Mouse (Mus musculus) limb, embryonic 15.5 days (tissue): ENCODE data around the gene Zwilch. TPM values are rescaled to one million over a fixed set of nuclear protein-coding genes. Genes with fewer than 3 reads are reported as not detected.

Experiments used
- ATAC-seq: fragments of 200-750 bp; cut with Nextera tagmentation; 2 replicates; pipeline ENCODE4 v1.8.0; 2017; ENCODE audit warnings: low read depth, moderate TSS enrichment; ENCODE audit not compliant: insufficient number of reproducible peaks, low FRiP score, low TSS enrichment
- H3K27ac ChIP-seq: fragments of 300-500 bp; sonication (generic); 2 replicates; pipeline ENCODE4 v1.5.1; 2015; ENCODE audit warnings: moderate library complexity, mild to moderate bottlenecking, inconsistent platforms
- H3K27me3 ChIP-seq: fragments of 300-500 bp; sonication (generic); 2 replicates; pipeline ENCODE4 v1.6.1; 2015; ENCODE audit warnings: inconsistent platforms
- H3K36me3 ChIP-seq: fragments of 300-500 bp; sonication (generic); 2 replicates; pipeline ENCODE4 v1.6.1; 2015; ENCODE audit warnings: inconsistent platforms
- H3K4me1 ChIP-seq: fragments of 300-500 bp; sonication (generic); 2 replicates; pipeline ENCODE4 v1.6.1; 2015; ENCODE audit warnings: inconsistent platforms
- H3K4me2 ChIP-seq: fragments of 300-500 bp; sonication (generic); 2 replicates; pipeline ENCODE4 v1.6.1; 2015; ENCODE audit warnings: mild to moderate bottlenecking, inconsistent platforms
- H3K4me3 ChIP-seq: fragments of 300-500 bp; sonication (generic); 2 replicates; pipeline ENCODE4 v1.5.1; 2015; ENCODE audit warnings: mild to moderate bottlenecking, inconsistent platforms
- H3K9ac ChIP-seq: fragments of 300-500 bp; sonication (generic); 2 replicates; pipeline ENCODE4 v1.6.1; 2015; ENCODE audit warnings: inconsistent platforms
- H3K9me3 ChIP-seq: fragments of 300-500 bp; sonication (generic); 2 replicates; pipeline ENCODE4 v1.6.1; 2016; ENCODE audit warnings: inconsistent platforms
- WGBS: fragments of 180-500 bp; shearing (Covaris S2); methylation state at CpG from one replicate; pipeline ENCODE4 v1.1.7; 2015; 5-methylcytosine and 5-hydroxymethylcytosine counted together
- polyA plus RNA-seq: library from polyadenylated mRNA; unstranded; fragments of >200 nt; fragmentation: Nextera tagmentation; extraction: Ambion mirVana; gene quantifications from 2 replicates; pipeline ENCODE4 v1.2.1, GENCODE M21; 2015

The Zwilch gene
- polyA plus RNA-seq: 17.1 and 17.3 TPM in 2 replicates

DNA sequence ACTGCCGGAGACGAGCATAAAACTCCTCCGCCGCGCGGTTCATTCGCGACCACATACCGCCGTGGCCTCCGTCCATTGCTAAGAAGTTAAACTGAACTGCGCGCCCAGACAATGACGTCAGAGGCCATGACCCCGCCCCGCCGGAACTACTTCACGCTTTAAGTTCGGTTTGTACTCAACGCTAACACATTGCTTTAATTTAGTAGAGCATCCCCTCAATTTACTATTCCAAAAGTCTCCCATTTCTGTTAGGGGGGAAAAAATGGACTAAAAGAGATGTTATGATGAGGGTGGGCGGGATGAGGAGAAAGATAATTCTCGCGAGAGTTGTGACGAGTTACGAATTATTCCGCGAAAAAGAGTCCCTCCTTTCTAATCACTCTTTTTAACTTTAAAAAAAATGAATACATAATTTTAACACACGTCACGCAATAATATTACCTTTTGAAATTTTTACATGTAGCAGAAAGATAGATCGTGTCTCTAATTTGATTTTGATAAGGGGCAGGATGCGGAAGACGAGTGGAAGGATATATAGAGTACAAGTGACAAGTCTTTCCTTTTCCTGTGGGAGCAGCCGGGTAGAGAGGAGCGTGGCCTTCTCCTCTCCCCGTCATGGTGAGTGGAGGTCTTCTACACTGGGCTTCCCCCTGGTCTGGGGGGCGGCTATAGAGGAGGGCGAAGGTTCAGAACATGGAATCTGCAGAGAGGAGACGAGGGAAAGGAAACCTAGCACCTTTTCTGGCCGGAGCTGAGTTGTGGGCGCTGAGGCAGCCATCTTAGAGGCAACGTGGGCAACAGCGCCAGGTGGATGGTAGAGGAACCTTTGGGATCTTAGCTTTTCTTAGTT lies at the start of gene Zwilch, which contains the start of gene Rpl4:
Gene Zwilch (minus strand): TSS at position 289 of the 850 bp plus-strand sequence.
Gene Rpl4 (plus strand): TSS at position 560 of the 850 bp plus-strand sequence.
- H3K9me3 ChIP-seq: no peaks in the 10 kb centered on the region
- no peaks in the 10 kb centered on the region for H3K27me3 ChIP-seq
- peaks cover 38% of the 10 kb centered on the region for H3K36me3 ChIP-seq
- peak within 1 kb of the TSS; percentile 84 for H3K9ac ChIP-seq
- H3K27ac ChIP-seq: peak within 1 kb of the TSS; percentile 98
- H3K4me3 ChIP-seq: peak within 1 kb of the TSS; percentile 93
- under 1% methylated on average over 42 of the region's 42 CpGs for WGBS
- peak within 1 kb of the TSS; percentile 79 for H3K4me2 ChIP-seq
- H3K4me1 ChIP-seq: peaks cover 25% of the 10 kb centered on the region
- peak; percentile 84 for ATAC-seq

DNA sequence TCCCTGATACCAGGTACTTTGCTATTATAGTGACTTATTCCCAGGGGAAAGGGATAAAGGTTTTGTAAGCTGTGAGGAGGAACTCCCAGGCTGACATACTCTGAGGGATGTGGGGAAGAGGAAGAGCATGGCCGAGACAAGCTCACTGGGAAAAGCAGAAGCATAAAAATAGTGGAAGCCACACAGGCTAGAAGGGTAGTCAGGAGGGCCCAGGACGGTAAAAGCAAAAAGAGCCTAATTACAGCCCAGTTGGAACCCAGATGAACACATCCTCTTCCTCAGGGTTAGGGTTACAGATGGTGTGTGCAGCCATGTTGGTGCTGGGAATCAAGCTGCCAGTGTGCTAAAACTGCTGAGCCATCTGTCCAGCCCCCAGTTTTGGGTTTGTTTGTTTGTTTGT lies 49.2 kb upstream of the Zwilch start:
- Histone ChIP-seq H3K36me3 (no peaks in the 10 kb centered on the region), H3K4me1 (0 out of 2 replicates have a peak, but pooled peaks cover 3% of the 10 kb centered on the region), H3K4me3 (no peak overlapping the region), H3K9me3 (no peaks in the 10 kb centered on the region), H3K27me3 (no peaks in the 10 kb centered on the region), H3K27ac (no peak overlapping the region), H3K4me2 (no peak overlapping the region), H3K9ac (no peak overlapping the region)
- 54% methylated on average over 2 of the region's 2 CpGs for whole genome bisulfite sequencing
- ATAC-seq: no peak

DNA sequence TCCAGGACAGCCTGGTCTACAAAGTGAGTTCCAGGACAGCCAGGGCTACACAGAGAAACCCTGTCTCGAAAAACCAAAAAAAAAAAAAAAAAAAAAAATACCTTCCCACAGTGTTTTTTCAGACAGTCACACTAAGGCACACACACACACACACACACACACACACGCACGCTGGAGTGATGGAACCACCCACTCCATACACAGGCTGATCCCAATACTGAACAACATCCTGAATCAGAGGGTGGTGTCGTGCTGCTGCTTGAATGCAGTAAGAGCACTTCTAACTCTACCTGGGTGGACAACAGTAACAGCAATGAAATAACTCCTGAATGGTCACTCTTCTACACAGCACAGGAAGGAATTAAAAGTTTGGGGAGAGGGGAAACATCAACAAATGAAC lies 48.6 kb upstream of the Zwilch start:
- no peak overlapping the region for H3K9ac ChIP-seq
- ATAC-seq: no peak
- no peak overlapping the region for H3K4me3 ChIP-seq
- H3K27ac ChIP-seq: no peak overlapping the region
- no peaks in the 10 kb centered on the region for H3K9me3 ChIP-seq
- H3K4me2 ChIP-seq: no peak overlapping the region
- H3K4me1 ChIP-seq: 0 out of 2 replicates have a peak, but pooled peaks cover 3% of the 10 kb centered on the region
- H3K36me3 ChIP-seq: no peaks in the 10 kb centered on the region
- H3K27me3 ChIP-seq: no peaks in the 10 kb centered on the region
- 81% methylated on average over 4 of the region's 4 CpGs for WGBS

DNA sequence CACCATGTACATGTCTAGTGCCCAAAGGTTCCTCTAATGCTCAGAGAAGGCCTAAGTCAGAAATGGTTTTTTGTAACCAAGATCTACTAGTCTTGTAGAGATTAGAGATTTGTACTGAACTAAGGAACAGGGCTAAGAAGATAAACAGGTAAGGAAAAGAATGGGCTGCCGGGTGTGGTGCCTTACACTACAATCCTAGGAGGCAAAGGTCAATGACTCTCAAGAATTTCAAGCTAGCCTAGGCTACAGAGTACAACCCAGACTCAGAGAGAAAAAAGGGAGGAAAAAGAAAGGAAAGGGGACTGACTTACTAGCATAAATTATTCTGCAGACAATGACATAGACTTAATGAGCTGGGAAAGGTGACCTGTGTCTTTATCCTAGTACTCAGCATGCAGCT lies 47.7 kb upstream of the Zwilch start:
- ATAC-seq: no peak
- no peak overlapping the region for H3K4me3 ChIP-seq
- no peak overlapping the region for H3K9ac ChIP-seq
- no peaks in the 10 kb centered on the region for H3K27me3 ChIP-seq
- H3K4me2 ChIP-seq: no peak overlapping the region
- WGBS: 87% methylated on average over 1 of the region's 1 CpGs
- no peaks in the 10 kb centered on the region for H3K36me3 ChIP-seq
- H3K9me3 ChIP-seq: no peaks in the 10 kb centered on the region
- H3K27ac ChIP-seq: no peak overlapping the region
- H3K4me1 ChIP-seq: 0 out of 2 replicates have a peak, but pooled peaks cover 3% of the 10 kb centered on the region

DNA sequence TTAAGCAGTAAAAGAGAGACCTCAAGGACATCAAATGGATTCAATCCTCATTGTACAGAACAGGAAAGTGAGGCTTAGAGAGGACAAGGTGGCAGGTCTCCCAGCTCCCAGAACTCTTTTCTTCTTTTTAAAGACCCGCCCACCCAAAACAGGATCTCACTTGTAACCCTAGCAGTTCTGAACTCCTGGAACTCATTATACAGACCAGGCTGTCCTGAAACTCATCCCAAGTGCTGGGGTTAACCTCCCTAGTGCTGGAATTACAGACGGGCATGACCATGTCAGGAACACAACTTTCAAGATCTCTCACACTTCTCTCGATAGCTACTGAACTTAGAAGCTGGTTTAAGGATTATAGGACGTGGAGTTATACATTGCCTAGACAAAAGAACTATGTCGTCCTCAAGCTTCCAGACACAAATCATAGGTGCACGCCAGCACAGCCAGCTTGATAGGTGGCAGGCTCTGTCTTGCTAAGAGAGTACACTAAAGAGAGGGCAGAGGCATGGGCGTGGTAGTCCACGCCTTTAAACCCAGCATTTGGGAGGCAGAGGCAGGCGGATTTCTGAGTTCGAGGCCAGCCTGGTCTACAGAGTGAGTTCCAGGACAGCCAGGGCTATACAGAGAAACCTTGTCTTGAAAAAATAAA lies 47.0 kb upstream of the Zwilch start:
- Histone ChIP-seq H3K9me3 (no peaks in the 10 kb centered on the region), H3K27ac (no peak overlapping the region), H3K27me3 (no peaks in the 10 kb centered on the region), H3K36me3 (no peaks in the 10 kb centered on the region), H3K4me1 (0 out of 2 replicates have a peak, but pooled peaks cover 3% of the 10 kb centered on the region), H3K4me3 (no peak overlapping the region), H3K9ac (no peak overlapping the region), H3K4me2 (no peak overlapping the region)
- 64% methylated on average over 10 of the region's 10 CpGs for WGBS
- no peak for ATAC-seq

DNA sequence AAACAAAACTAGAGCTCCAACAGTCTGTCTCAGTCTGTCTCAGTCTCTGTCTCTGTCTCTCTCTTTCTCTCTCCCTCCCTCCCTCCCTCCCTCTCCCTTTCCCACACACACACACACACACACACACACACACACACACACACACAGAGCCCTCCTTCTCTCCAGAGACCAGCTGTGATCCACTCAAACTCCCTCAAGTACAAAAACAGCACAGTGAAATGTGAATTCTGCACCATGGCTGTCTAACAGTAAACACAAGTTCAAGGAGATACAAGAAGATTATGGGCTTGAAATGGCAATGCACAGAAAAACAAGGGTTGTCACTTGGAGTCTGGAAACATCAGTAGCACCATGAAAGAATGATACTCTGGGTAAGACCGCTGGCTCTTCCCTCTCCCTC lies 46.4 kb upstream of the Zwilch start:
- Histone ChIP-seq H3K4me2 (no peak overlapping the region), H3K9me3 (no peaks in the 10 kb centered on the region), H3K36me3 (no peaks in the 10 kb centered on the region), H3K4me1 (0 out of 2 replicates have a peak, but pooled peaks cover 3% of the 10 kb centered on the region), H3K27ac (no peak overlapping the region), H3K27me3 (no peaks in the 10 kb centered on the region), H3K4me3 (no peak overlapping the region), H3K9ac (no peak overlapping the region)
- ATAC-seq: no peak
- 65% methylated on average over 1 of the region's 1 CpGs for WGBS

DNA sequence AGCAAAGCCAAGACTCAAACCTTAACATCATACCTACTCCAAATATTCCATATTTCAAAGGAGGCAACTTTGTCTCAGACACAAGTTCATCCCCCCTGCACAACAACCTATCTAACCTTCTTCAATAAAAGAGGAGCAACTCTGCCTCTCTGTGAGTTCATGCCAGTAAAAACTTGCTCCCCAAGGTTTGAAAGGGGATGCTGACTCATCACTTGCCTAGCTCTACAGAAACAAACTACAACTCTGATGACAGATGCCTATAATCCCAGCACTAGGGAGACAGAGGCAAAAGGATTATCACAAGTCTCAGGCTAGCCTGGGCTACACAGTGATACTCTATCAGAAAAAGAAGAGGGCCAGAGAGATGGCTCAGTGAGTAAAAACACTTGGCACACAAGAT lies 45.0 kb upstream of the Zwilch start:
- H3K9ac ChIP-seq: no peak overlapping the region
- H3K4me2 ChIP-seq: no peak overlapping the region
- H3K36me3 ChIP-seq: 0 out of 2 replicates have a peak, but pooled peaks cover 6% of the 10 kb centered on the region
- no peaks in the 10 kb centered on the region for H3K27me3 ChIP-seq
- H3K4me1 ChIP-seq: 0 out of 2 replicates have a peak, but pooled peaks cover 3% of the 10 kb centered on the region
- ATAC-seq: no peak
- no peak overlapping the region for H3K4me3 ChIP-seq
- no peak overlapping the region for H3K27ac ChIP-seq
- no peaks in the 10 kb centered on the region for H3K9me3 ChIP-seq

DNA sequence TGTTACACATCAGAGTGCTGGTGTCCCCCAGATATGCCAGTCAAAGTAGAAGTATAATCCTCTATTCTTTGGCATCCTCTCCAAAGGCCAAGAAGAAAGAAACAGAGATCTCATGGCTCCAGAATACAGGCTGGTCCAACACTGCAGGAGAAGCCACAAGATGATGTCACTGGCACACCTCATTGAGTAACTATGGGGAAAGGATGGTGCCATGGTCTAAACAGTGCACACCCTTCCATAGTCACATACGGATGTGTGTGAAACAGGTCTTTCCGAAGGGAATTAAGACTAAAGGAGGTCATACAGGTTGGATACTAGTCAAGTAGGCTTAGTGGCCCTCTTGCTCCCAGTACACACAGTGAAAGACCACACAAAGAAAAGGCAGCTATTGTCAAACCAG lies 43.7 kb upstream of the Zwilch start:
- WGBS: 98% methylated on average over 2 of the region's 2 CpGs
- Histone ChIP-seq H3K9me3 (no peaks in the 10 kb centered on the region), H3K4me2 (no peak overlapping the region), H3K27ac (no peak overlapping the region), H3K4me1 (0 out of 2 replicates have a peak, but pooled peaks cover 5% of the 10 kb centered on the region), H3K9ac (no peak overlapping the region), H3K36me3 (peaks cover 13% of the 10 kb centered on the region; the same call in 1 of the 2 replicates), H3K27me3 (no peaks in the 10 kb centered on the region), H3K4me3 (no peak overlapping the region)
- ATAC-seq: no peak

DNA sequence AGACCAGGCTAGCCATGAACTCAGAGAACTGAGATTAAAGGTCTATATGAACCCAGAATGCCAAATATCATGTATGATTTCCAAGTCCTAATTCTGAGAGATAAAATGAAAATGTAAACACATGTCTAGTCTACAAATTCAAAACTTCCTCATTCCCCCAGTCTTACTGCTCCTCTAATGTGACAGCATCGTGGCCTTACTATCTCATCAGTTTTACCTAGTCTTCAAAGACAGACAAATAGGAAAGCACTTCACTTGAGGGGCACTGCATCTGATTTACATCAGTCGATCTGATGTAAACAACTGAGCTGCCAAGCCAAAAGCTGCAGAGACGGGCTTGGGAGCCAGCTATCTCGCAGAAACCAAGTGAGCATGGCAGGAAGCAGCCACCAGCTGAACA lies 43.2 kb upstream of the Zwilch start:
- Histone ChIP-seq H3K9me3 (no peaks in the 10 kb centered on the region), H3K4me3 (no peak overlapping the region), H3K27me3 (no peaks in the 10 kb centered on the region), H3K4me1 (0 out of 2 replicates have a peak, but pooled peaks cover 5% of the 10 kb centered on the region), H3K27ac (no peak overlapping the region), H3K36me3 (peaks cover 16% of the 10 kb centered on the region; the same call in 1 of the 2 replicates), H3K9ac (no peak overlapping the region), H3K4me2 (no peak overlapping the region)
- ATAC-seq: no peak
- WGBS: 62% methylated on average over 4 of the region's 4 CpGs

DNA sequence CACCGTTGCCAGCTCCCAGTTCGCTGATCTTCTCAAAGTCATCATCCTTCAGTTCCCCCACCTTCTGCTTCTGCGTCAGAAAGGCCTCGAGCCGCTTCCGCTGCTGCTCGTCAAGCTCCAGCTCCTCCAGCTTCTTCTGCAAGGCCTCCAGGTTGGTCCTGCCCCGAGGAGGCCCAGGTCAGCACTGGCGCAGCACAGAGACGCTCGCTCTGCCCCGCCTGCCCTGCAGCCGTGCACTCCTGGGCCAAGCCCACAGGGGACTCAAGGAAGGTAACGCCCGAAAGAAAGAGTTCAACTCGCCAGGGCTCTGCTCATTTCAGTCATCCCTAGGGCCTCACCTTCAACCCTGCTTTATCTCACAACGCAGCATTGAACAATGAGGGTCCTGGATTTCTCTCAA lies 41.5 kb upstream of the Zwilch start:
- 89% methylated on average over 17 of the region's 17 CpGs for WGBS
- Histone ChIP-seq H3K27ac (no peak overlapping the region), H3K4me3 (no peak overlapping the region), H3K4me1 (0 out of 2 replicates have a peak, but pooled peaks cover 2% of the 10 kb centered on the region), H3K4me2 (no peak overlapping the region), H3K36me3 (peaks cover 25% of the 10 kb centered on the region; the same call in 1 of the 2 replicates), H3K27me3 (no peaks in the 10 kb centered on the region), H3K9me3 (no peaks in the 10 kb centered on the region), H3K9ac (no peak overlapping the region)
- no peak for ATAC-seq

DNA sequence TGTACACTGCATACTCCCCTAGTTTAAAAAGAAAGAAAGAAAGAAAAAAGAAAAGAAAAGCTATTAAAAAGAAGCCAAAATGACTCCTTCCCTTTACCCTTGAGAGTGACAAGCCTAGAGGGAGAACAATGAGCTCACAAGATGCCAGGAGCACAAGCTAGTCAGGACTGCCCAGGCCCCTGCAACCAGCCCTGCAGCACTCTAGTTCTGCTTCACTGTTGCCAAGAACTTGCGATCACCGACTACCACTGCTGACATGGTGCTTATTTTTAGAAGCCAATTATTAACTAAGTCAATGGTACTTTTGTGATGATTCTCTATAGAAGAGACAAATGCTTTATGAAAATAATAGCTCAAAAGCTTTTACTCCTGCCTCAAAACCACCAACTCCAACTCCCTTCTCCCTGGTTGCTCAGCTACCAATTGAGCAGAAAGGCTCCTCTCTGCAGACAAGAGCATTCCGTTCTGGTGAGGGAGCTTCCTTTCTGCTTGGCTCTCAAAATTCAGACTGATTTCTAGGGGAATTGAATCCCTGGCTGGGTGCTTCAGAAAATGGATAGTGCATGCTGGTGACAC lies 34.7 kb upstream of the Zwilch start:
- 83% methylated on average over 3 of the region's 3 CpGs for WGBS
- Histone ChIP-seq H3K4me3 (no peak overlapping the region), H3K9me3 (no peaks in the 10 kb centered on the region), H3K36me3 (peaks cover 53% of the 10 kb centered on the region), H3K27me3 (no peaks in the 10 kb centered on the region), H3K27ac (no peak overlapping the region), H3K4me2 (no peak overlapping the region), H3K9ac (no peak overlapping the region), H3K4me1 (0 out of 2 replicates have a peak, but pooled peaks cover 2% of the 10 kb centered on the region)
- no peak for ATAC-seq

DNA sequence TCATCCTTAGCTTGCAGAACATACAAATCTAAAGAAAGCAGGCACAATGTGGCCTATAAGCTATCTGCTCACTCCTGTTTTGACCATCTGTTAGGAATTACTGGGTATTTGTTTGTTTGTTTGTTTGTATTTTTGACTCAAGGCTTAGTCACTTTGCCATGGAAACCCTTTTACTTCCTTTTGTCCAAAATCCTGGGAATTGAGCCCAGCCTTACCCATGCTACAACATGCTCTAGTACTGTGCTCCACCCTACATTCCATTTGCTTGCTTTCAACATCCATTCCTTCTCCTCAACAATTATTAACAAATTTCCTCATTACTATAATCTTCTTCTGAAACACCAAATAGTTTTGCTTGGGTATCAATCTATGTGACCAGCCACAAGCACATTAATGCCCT lies 30.0 kb upstream of the Zwilch start:
- no peaks in the 10 kb centered on the region for H3K27me3 ChIP-seq
- no peak overlapping the region for H3K4me2 ChIP-seq
- H3K27ac ChIP-seq: no peak overlapping the region
- H3K4me3 ChIP-seq: no peak overlapping the region
- no peak overlapping the region for H3K9ac ChIP-seq
- H3K36me3 ChIP-seq: peaks cover 29% of the 10 kb centered on the region
- H3K9me3 ChIP-seq: no peaks in the 10 kb centered on the region
- ATAC-seq: no peak
- H3K4me1 ChIP-seq: no peaks in the 10 kb centered on the region
